Mouse (Mus musculus): ENCODE measurements around the gene Pced1b.
A peak's percentile ranks its signal among the peaks of the same experiment; 100 is the strongest.
"Not testable (repeated sequence)": the region's sequence is repeated elsewhere in the genome, so short reads cannot be mapped to it uniquely, and the experiment has no call there.

Gene Pced1b

GRCm38 (mm10) chr15:97246911-97247790 lies at the start of gene Pced1b, which contains the start of gene Amigo2:
Gene Pced1b (plus strand): TSS chr15:97247107.
Gene Amigo2 (minus strand): TSS chr15:97247287.
- peak; percentile 61 to 63 for DNase-seq (ENCODE audit: low spot score in 2 of 2)

DNA sequence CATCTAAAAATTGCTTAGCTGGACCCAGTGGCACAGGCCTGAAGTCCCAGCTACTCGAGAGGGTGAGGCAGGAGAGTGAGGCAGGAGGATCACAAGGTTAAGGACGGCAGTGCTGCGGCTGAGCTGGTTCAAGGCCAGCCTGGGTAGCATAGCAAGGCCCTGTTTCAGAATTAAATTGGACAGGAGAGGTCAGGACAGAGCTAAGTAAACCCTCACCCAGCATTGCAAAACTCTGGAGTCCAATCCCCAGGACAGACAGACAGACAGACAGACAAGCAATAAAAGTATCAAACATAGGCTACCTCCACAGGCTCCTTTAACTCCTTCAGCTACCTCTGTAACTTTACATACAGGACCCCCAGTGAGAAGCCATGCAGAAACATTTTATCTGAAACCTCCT lies 42.0 kb upstream of the Pced1b start:
- no peak for DNase-seq (ENCODE audit: low spot score in 2 of 2)

GRCm38 (mm10) chr15:97205776-97206175 lies 41.1 kb upstream of the Pced1b start:
- no peak for DNase-seq (ENCODE audit: low spot score in 2 of 2)

DNA sequence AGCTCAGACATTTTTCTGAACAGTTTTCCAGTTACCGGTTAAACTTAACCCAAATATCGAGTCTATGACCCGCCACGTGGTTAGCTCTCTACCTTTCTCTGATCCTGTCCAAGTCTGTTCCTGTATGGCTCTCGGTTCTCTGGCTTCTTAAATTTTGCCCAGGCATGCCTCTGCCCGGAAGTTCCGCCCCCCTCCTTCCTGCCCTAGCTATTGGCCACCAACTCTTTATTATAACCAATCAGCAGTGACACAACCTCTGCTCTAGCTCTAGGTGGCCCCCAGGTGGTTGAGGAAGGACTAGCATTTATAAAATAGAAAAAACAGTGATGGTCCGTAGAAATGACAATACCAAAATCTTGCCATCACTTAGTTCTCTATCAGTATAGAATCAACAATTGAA lies 40.4 kb upstream of the Pced1b start:
- DNase-seq (ENCODE audit: low spot score in 2 of 2), result no peak

- DNase-seq (ENCODE audit: low spot score in 2 of 2), result not testable (repeated sequence)
These were observed 37.2 kb upstream of the Pced1b start for GRCm38 (mm10) chr15:97209754-97210153.

DNA sequence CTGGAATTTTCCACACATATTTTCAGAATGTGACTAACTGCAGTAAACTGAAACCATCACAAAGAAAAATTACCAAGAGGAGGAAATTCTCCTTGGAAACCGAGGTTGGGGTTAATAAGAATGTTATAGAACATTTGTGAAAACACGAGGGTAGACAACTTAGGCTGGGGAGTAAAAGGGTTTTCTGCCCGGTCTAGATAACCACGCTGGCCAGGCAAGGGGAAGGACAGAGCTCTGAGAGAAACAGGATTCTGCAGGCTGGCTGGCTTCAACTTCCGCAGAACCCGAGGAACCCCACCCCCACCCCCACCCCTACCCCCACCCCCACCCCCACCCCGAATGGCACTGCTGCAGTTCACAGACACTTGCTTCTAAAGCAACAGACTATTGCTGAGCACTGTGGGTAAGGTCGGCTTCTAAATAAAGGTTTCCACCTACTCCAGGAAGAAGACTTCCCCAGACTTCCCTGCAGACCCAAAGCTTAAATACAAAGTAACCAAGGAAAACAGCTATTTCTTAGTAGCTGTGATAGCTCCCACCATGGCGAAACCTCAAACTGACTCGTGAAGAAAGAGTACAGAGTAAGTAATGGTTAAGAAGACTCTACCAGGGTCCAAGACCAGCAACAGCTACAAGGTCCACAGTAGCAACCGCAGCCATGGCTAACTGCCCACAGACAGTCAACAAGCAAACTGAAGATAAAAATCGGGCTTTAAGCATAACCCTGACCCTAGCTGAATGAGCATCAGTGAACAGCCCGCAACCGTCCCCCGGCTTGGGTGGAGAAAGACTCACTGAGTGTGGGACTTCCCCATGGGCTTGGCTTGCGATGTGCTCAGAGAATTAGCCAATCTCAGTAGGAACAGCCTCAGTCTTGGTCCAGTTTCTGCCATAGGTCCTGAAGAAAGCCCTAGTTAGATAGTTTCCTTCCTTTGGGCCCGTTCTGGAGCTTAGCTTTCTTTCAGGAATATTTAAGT lies 34.1 kb upstream of the Pced1b start:
- DNase-seq (ENCODE audit: low spot score in 2 of 2), result peak in 1 of 2 experiments; percentile 14

DNA sequence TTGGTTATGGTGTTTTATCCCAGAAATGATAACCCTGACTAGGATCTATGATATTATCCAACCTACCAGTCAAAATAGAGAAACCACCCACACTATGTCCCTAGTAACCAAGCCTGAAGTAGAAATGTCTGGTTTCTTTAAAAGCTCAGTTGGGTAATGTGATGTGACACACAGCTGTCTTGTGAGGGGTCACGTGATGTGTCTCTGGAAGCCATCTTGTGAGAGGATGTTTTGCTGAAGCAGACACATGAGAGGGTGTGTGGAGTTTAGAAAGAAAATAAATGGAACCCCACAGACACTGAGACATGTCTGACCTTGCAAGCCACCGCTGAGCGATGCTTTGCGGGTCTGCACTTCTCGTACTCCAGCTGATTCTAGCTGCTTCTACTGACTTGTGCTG lies 30.1 kb upstream of the Pced1b start:
- DNase-seq (ENCODE audit: low spot score in 2 of 2), result no peak

- no peak for DNase-seq (ENCODE audit: low spot score in 2 of 2)
These were observed 23.5 kb upstream of the Pced1b start for GRCm38 (mm10) chr15:97223431-97223830.

DNA sequence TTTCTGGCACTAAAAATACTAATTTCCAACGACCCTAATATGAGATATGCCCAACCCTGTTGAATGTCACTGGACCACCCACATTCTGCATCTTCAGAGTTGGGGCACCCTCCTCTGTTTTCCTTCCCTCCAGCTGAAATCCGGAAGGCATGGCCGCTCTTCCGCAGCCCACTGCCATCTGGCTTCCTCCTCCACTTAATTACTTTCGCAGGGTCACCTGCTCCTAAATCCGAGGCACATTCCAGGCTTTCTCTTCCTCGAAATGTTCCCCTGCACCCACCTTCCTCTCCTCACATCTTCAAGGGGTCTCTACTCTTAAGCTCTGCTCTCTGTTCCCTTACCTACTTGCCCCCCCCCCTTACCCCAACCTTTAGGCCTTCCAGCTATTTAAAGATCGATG lies 22.9 kb upstream of the Pced1b start:
- DNase-seq (ENCODE audit: low spot score in 2 of 2), result no peak

- no peak for DNase-seq (ENCODE audit: low spot score in 2 of 2)
These were observed 17.3 kb upstream of the Pced1b start for GRCm38 (mm10) chr15:97229494-97230077.

DNA sequence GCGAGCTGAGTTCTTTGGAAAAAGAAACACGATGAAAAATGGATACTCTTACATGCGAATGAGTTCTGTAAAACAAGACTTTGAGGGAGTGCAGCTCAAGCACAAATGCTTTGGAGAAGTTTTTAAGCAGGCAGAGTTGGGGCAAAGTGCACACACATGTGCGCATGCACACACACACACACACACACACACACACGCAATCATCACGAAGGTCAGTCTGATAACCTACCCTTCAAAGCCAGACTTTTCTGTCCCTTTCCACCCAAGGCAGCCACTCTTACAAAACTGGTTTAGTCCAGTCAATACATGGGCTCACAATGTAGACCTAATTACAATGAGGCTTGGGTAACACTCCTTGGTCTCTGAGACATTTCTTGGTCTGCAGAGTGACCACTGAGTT lies 12.8 kb upstream of the Pced1b start:
- no peak for DNase-seq (ENCODE audit: low spot score in 2 of 2)

DNA sequence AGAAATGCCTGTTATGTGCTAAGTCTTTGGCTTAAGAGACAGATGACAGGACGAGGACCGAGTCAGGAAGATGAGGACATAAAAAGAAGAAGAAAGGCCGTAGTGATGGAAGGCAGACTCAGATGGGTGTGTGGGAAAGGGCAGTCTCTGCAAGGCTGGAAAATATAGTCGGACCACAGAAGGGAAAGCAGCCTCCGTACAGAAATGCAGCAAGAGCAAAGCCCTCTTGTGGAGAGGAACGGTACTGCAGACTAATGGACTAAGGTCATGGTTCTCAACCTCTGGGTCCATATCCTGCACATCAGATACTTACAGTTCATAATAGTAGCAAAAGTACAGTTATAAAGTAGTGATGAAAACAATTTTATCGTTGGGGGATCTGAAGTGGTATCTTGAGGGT lies 11.7 kb upstream of the Pced1b start:
- DNase-seq (ENCODE audit: low spot score in 2 of 2), result peak; percentile 35 to 47

- peak; percentile 59 to 66 for DNase-seq (ENCODE audit: low spot score in 2 of 2)
These were observed 10.0 kb upstream of the Pced1b start for GRCm38 (mm10) chr15:97236943-97237342.

DNA sequence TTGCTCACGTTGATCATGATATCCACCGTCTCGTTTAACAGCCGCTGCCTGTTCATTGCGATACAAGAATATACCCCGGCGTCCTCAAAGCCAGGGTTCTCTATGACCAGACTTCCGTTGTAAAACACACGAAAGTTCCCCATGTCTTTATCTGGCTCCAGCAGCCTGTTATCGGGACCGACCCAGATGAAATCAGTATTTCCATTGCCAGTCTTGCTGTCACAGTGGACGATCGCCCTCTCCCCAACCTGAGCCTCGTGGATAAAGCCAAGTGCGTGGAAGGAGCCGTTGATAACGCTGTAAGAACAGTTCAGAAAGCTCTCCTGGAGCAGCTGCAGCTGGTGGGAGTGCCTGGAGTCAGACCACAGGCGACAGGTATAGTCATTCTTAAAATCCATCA lies 1.5 kb upstream of the Pced1b start:
- DNase-seq (ENCODE audit: low spot score in 2 of 2), result peak in 1 of 2 experiments; percentile 27

DNA sequence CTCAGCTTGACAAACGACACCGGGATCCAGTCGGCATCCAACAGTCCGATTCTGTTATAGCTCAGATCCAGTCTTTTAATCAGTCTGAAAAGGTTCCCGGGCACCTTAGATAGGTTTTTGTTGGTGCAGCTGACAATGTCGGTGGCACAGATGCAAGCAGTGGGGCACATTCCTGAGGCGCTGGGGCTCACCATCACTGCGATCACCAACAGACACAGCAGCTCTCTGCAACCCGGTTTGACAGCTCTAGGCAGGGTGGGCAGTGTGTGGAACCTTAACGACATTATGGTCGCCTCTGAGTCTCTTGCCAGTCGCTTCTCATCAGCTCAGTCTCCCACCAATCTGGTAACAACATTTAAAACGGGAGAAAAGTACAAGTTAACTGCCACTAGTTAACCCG lies 651 bp upstream of the Pced1b start:
- DNase-seq (ENCODE audit: low spot score in 2 of 2), result no peak

GRCm38 (mm10) chr15:97247791-97248161 lies 869 bp downstream of the Pced1b start:
- peak; percentile 33 to 46 for DNase-seq (ENCODE audit: low spot score in 2 of 2)

DNA sequence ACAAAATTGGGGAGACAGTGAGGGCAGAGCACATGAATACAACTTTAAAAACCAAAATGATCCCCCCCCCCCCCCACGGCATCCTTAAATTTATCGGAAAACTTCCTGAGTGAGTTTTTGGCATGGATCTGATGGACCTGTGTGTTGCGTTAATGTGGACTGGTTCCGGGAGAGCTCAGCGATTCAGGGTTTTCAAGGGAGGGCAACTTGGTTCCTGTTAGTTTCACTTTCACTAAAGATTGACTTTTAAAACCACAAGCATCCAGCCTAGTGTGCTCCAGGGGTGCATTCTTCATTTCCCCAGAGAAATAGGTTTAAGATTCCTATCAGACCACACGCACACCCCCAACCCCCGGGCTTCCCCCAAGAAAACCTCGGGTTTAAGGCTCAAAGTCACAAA lies 1.4 kb downstream of the Pced1b start:
- peak; percentile 32 to 53 for DNase-seq (ENCODE audit: low spot score in 2 of 2)

DNA sequence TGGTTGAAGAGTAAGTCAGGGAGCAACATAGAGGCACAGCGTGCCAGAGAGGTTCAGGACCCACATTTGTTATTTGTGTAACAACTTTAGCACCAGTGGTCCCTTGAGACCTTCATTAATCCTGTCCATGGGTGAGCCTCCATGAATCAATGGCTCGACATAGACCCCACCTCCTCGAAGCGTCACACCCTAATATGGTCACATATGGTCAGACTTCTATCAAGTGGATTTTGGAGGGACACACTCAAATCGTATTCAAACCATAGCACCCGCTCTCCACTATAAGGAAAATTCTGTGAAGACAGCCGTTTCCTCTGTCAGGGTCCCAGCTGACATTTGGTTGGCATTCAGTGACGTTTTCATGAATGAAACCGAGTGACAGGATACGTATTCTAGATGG lies 2.4 kb downstream of the Pced1b start:
- DNase-seq (ENCODE audit: low spot score in 2 of 2), result no peak

GRCm38 (mm10) chr15:97252493-97253034 lies 5.7 kb downstream of the Pced1b start:
- peak in 1 of 2 experiments; percentile 45 for DNase-seq (ENCODE audit: low spot score in 2 of 2)

DNA sequence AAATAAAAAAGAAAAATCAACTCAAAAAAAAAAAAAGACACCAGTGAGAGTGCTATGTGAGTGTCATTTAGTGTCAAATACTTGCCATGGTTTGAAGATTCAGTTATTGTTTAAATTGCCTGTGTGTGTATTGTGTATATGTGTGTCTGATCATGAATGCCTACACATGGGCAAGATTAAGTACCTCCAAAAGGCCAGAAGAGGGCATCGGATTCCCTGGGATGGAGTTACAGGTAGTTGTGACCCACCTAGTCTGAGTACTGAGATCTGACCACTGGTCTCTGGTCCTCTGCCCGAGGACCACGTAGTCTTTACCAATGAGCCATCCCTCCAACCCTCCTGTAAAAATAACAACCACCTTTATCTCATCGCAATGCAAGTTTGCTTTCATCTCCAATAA lies 7.5 kb downstream of the Pced1b start:
- no peak for DNase-seq (ENCODE audit: low spot score in 2 of 2)

- no peak for DNase-seq (ENCODE audit: low spot score in 2 of 2)
These were observed 8.9 kb downstream of the Pced1b start for GRCm38 (mm10) chr15:97255800-97256199.

DNA sequence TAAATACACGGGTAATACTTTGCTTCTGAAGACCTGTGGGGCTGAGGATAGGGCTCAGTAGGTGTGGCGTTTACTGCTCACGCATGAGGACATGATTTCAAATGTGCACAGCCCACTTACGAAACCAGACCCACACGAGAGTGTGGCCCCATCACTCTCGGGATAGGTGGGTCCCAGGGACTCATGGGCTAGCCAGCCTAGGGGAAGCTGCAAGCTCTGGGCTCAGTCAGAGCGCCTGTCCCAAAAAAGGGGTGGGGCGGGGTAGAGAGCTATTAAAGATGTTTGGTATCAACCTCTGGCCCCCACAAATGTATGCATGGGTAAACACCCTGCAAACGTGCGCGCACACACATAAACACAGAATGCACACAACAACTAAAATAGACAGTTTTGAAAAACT lies 9.5 kb downstream of the Pced1b start:
- no peak for DNase-seq (ENCODE audit: low spot score in 2 of 2)

Measured in spleen, postnatal 36 days (tissue).